ENCODE assay signal across 16 mouse cellular contexts in genomic region chr16:90821046-90821697, GRCm38 (mm10). TPM values are rescaled to one million over a fixed set of nuclear protein-coding genes. Genes with fewer than 3 reads are reported as not detected.
A peak's percentile ranks its signal among the peaks of the same experiment; 100 is the strongest.
DNase-seq lines count a peak whose midpoint lies in the region; ATAC-seq lines count a peak whose summit lies in the region.
"Had no signal": no experiment of that assay in that cellular context is flagged by ENCODE, and none has a peak within 500 bp of the region (broad histone marks: within the 10 kb centered on the region; RNA-seq: fewer than 3 reads in every experiment).

No protein-coding gene starts in this region.

- H3K4me3 ChIP-seq in liver, embryonic 12.5 days: no peak overlapping the region
- H3K4me3 ChIP-seq in liver, embryonic 11.5 days (ENCODE audit: low read depth, low read length): no peak overlapping the region
- no peak overlapping the region for H3K4me3 ChIP-seq in intestine, embryonic 15.5 days (replicated peaks)
- H3K4me3 ChIP-seq in lung, embryonic 16.5 days (ENCODE audit: low read length): no peak overlapping the region
- no peak overlapping the region for H3K4me3 ChIP-seq in stomach, embryonic 14.5 days (ENCODE audit: low read depth, low read length)
- H3K4me3 ChIP-seq: embryonic facial prominence, embryonic 12.5 days; hindbrain, embryonic 10.5 days; midbrain, embryonic 12.5 days had no signal

- H3K27me3 ChIP-seq in liver, embryonic 12.5 days (replicated peaks): peaks cover 35% of the 10 kb centered on the region
- peaks cover 8% of the 10 kb centered on the region; the same call in 1 of the 2 replicates for H3K27me3 ChIP-seq in liver, embryonic 11.5 days (replicated peaks; ENCODE audit: control insufficient read depth, insufficient read depth, low read length)
- H3K27me3 ChIP-seq in intestine, embryonic 15.5 days (replicated peaks): no peaks in the 10 kb centered on the region
- H3K27me3 ChIP-seq in lung, embryonic 16.5 days (ENCODE audit: control insufficient read depth, insufficient read depth, low read depth, low read length): no peaks in the 10 kb centered on the region
- no peaks in the 10 kb centered on the region for H3K27me3 ChIP-seq in stomach, embryonic 14.5 days (ENCODE audit: control insufficient read depth, insufficient read depth, low read length)
- H3K27me3 ChIP-seq: midbrain, embryonic 12.5 days had no signal

- H3K4me2 ChIP-seq in liver, embryonic 12.5 days: no peak overlapping the region
- H3K4me2 ChIP-seq in liver, embryonic 11.5 days: no peak overlapping the region
- no peak overlapping the region for H3K4me2 ChIP-seq in intestine, embryonic 15.5 days (replicated peaks)
- no peak overlapping the region for H3K4me2 ChIP-seq in lung, embryonic 16.5 days (ENCODE audit: low read depth, low read length)
- H3K4me2 ChIP-seq in stomach, embryonic 14.5 days (replicated peaks; ENCODE audit: low read depth, low read length): no peak overlapping the region
- H3K4me2 ChIP-seq: embryonic facial prominence, embryonic 12.5 days; midbrain, embryonic 12.5 days had no signal

- H3K27ac ChIP-seq in liver, embryonic 12.5 days: peak overlapping the region; percentile 73; the same call in 1 of the 2 replicates
- no peak overlapping the region for H3K27ac ChIP-seq in liver, embryonic 11.5 days (ENCODE audit: low read depth, low read length)
- no peak overlapping the region for H3K27ac ChIP-seq in intestine, embryonic 15.5 days
- H3K27ac ChIP-seq in lung, embryonic 16.5 days (ENCODE audit: low read length): 0 out of 2 replicates have a peak overlapping the region, but pooled peaks have one; percentile 3
- H3K27ac ChIP-seq in stomach, embryonic 14.5 days (ENCODE audit: low read length): peak overlapping the region; percentile 41; the same call in 1 of the 2 replicates
- H3K27ac ChIP-seq: embryonic facial prominence, embryonic 12.5 days; hindbrain, embryonic 10.5 days; macrophage; midbrain, embryonic 12.5 days had no signal

- DNase-seq in liver, embryonic 11.5 days (ENCODE audit: low spot score): no peak
- no peak for DNase-seq in embryo, embryonic 10 days (ENCODE audit: low spot score)
- no peak for DNase-seq in ovary, postnatal 10 days (ENCODE audit: low spot score)
- DNase-seq in cerebellum, adult 11-12 months: no peak
- DNase-seq: adrenal gland, postnatal 10 days; cerebellum, adult 11 months; cerebellum, postnatal 36 days; heart, adult 18-20 months had no signal

- H3K9me3 ChIP-seq in liver, embryonic 12.5 days (replicated peaks): no peaks in the 10 kb centered on the region
- H3K9me3 ChIP-seq in liver, embryonic 11.5 days (ENCODE audit: control insufficient read depth, low read length): no peaks in the 10 kb centered on the region
- no peaks in the 10 kb centered on the region for H3K9me3 ChIP-seq in intestine, embryonic 15.5 days
- no peaks in the 10 kb centered on the region for H3K9me3 ChIP-seq in lung, embryonic 16.5 days (ENCODE audit: control insufficient read depth, low read length)
- H3K9me3 ChIP-seq in stomach, embryonic 14.5 days (ENCODE audit: control insufficient read depth, low read depth, low read length): no peaks in the 10 kb centered on the region
- H3K9me3 ChIP-seq: embryonic facial prominence, embryonic 12.5 days; hindbrain, embryonic 10.5 days; midbrain, embryonic 12.5 days had no signal

- H3K36me3 ChIP-seq in liver, embryonic 12.5 days: no peaks in the 10 kb centered on the region
- H3K36me3 ChIP-seq in liver, embryonic 11.5 days (ENCODE audit: control insufficient read depth, insufficient read depth, low read length): no peaks in the 10 kb centered on the region
- H3K36me3 ChIP-seq in intestine, embryonic 15.5 days: no peaks in the 10 kb centered on the region
- H3K36me3 ChIP-seq in lung, embryonic 16.5 days (ENCODE audit: control insufficient read depth, insufficient read depth, low read length): no peaks in the 10 kb centered on the region
- no peaks in the 10 kb centered on the region for H3K36me3 ChIP-seq in stomach, embryonic 14.5 days (ENCODE audit: control insufficient read depth, insufficient read depth, low read length)
- H3K36me3 ChIP-seq: embryonic facial prominence, embryonic 12.5 days; hindbrain, embryonic 10.5 days; midbrain, embryonic 12.5 days had no signal

- no peak for ATAC-seq in liver, embryonic 12.5 days
- ATAC-seq in liver, embryonic 11.5 days (replicated peaks; ENCODE audit: low FRiP score): no peak
- peak; percentile 66 for ATAC-seq in intestine, embryonic 15.5 days
- ATAC-seq in lung, embryonic 16.5 days (ENCODE audit: low read depth): peak; percentile 54
- peak; percentile 54; the same call in 1 of the 2 replicates for ATAC-seq in stomach, embryonic 14.5 days (ENCODE audit: insufficient number of reproducible peaks, insufficient read depth, low FRiP score, low read depth)

- peaks cover 37% of the 10 kb centered on the region for H3K4me1 ChIP-seq in liver, embryonic 12.5 days
- H3K4me1 ChIP-seq in liver, embryonic 11.5 days (replicated peaks; ENCODE audit: control insufficient read depth, insufficient read depth, low read length): no peaks in the 10 kb centered on the region
- H3K4me1 ChIP-seq in intestine, embryonic 15.5 days (replicated peaks): no peaks in the 10 kb centered on the region
- no peaks in the 10 kb centered on the region for H3K4me1 ChIP-seq in lung, embryonic 16.5 days (replicated peaks; ENCODE audit: control insufficient read depth, insufficient read depth, low read length)
- no peaks in the 10 kb centered on the region for H3K4me1 ChIP-seq in stomach, embryonic 14.5 days (ENCODE audit: control insufficient read depth, insufficient read depth, low read length)
- H3K4me1 ChIP-seq: embryonic facial prominence, embryonic 12.5 days; hindbrain, embryonic 10.5 days; midbrain, embryonic 12.5 days had no signal

- 73% methylated on average over 14 of the region's 14 CpGs for WGBS in liver, embryonic 12.5 days (ENCODE audit: insufficient replicate concordance)
- 84% methylated on average over 14 of the region's 14 CpGs for WGBS in liver, embryonic 11.5 days
- 72% methylated on average over 14 of the region's 14 CpGs for WGBS in intestine, embryonic 15.5 days
- WGBS in lung, embryonic 16.5 days: 68% methylated on average over 14 of the region's 14 CpGs
- 62% methylated on average over 14 of the region's 14 CpGs for WGBS in stomach, embryonic 14.5 days

- H3K9ac ChIP-seq in liver, embryonic 12.5 days: no peak overlapping the region
- no peak overlapping the region for H3K9ac ChIP-seq in liver, embryonic 11.5 days (ENCODE audit: low read depth, low read length)
- H3K9ac ChIP-seq in intestine, embryonic 15.5 days: no peak overlapping the region
- no peak overlapping the region for H3K9ac ChIP-seq in lung, embryonic 16.5 days (ENCODE audit: low read length)
- H3K9ac ChIP-seq in stomach, embryonic 14.5 days (replicated peaks; ENCODE audit: low read depth, low read length): no peak overlapping the region
- H3K9ac ChIP-seq: embryonic facial prominence, embryonic 12.5 days; midbrain, embryonic 12.5 days had no signal

RNA-seq across cellular contexts. Expression of gene Eva1c, which starts 5.3 kb away (rescaled TPM):
- 0.11 and 0.30 TPM in 2 replicates for polyA plus RNA-seq in liver, embryonic 12.5 days (2016; fragmentation: Nextera tagmentation; extraction: Ambion mirVana)
- 0.25 and 0.55 TPM in 2 replicates for polyA plus RNA-seq in liver, embryonic 11.5 days (2014; fragmentation: Nextera tagmentation; extraction: Ambion mirVana)
- 0.70 and 0.78 TPM in 2 replicates for polyA plus RNA-seq in intestine, embryonic 15.5 days (2015; fragmentation: Nextera tagmentation; extraction: Ambion mirVana)
- 3.8 and 4.6 TPM in 2 replicates for polyA plus RNA-seq in lung, embryonic 16.5 days (2015; fragmentation: Nextera tagmentation; extraction: Ambion mirVana)
- polyA plus RNA-seq in stomach, embryonic 14.5 days (2014; fragmentation: Nextera tagmentation; extraction: Ambion mirVana): 0.72 and 1.1 TPM in 2 replicates
- polyA plus RNA-seq: macrophage had no signal

RNA-seq across cellular contexts. Expression of gene Urb1, which starts 11.0 kb away (rescaled TPM):
- 9.7 and 10.3 TPM in 2 replicates for polyA plus RNA-seq in liver, embryonic 12.5 days (2016; fragmentation: Nextera tagmentation; extraction: Ambion mirVana)
- polyA plus RNA-seq in liver, embryonic 11.5 days (2014; fragmentation: Nextera tagmentation; extraction: Ambion mirVana): 17.0 and 17.7 TPM in 2 replicates
- 7.0 and 7.6 TPM in 2 replicates for polyA plus RNA-seq in intestine, embryonic 15.5 days (2015; fragmentation: Nextera tagmentation; extraction: Ambion mirVana)
- 6.9 and 8.1 TPM in 2 replicates for polyA plus RNA-seq in lung, embryonic 16.5 days (2015; fragmentation: Nextera tagmentation; extraction: Ambion mirVana)
- 9.9 and 13.8 TPM in 2 replicates for polyA plus RNA-seq in stomach, embryonic 14.5 days (2014; fragmentation: Nextera tagmentation; extraction: Ambion mirVana)

Comparison
In these comparisons a context has a peak if more than half of its experiments do, and no peak if none do; other contexts are left out.
1. H3K27ac ChIP-seq: peak in liver, embryonic 12.5 days (single experiment), lung, embryonic 16.5 days (single experiment) and stomach, embryonic 14.5 days (single experiment); none in liver, embryonic 11.5 days (single experiment) and intestine, embryonic 15.5 days (single experiment).
2. ATAC-seq: peak in intestine, embryonic 15.5 days (single experiment), lung, embryonic 16.5 days (single experiment) and stomach, embryonic 14.5 days (single experiment); none in liver, embryonic 12.5 days (single experiment) and liver, embryonic 11.5 days (single experiment).